Mouse (Mus musculus) cerebellum, postnatal 10 days (tissue): ENCODE measurements around the gene Slc12a7.
A peak's percentile ranks its signal among the peaks of the same experiment; 100 is the strongest.
"Not testable (repeated sequence)": the region's sequence is repeated elsewhere in the genome, so short reads cannot be mapped to it uniquely, and the experiment has no call there.

ENCODE experiments used
- DNase-seq, 2 experiments: peaks; one replicate each; pipeline ENCODE4 v3.0.0; 2021; ENCODE audit warnings: mixed read lengths in 2 of 2

Gene Slc12a7

GRCm38 (mm10) chr13:73720241-73720640 lies 12.7 kb upstream of the Slc12a7 start:
- DNase-seq: no peak

- DNase-seq: peak; percentile 65 to 70
Observed at GRCm38 (mm10) chr13:73723081-73723668, 9.7 kb upstream of the Slc12a7 start.

DNA sequence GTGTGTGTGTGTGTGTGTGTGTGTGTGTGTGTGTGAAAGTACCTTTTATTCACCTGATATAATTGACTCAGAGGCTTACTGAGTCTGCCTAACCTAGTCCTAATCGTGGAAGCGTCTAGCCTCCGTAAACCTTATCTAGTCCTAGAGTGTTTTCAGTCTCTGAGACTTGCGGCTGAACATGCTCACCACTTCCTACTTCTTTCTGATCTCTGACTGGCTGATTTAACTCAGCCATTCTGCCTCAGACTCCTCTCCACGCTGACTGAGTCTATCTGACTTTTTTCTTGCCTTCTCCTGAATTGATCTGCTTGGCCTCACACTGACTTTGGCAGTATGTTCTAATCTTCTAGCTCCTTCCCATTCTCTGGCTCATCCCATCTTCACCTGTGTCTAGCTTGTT lies 7.6 kb upstream of the Slc12a7 start:
- DNase-seq: no peak

GRCm38 (mm10) chr13:73727621-73728025 lies 5.3 kb upstream of the Slc12a7 start:
- DNase-seq: peak in 1 of 2 experiments; percentile 25

- no peak for DNase-seq
Observed at GRCm38 (mm10) chr13:73728633-73729032, 4.3 kb upstream of the Slc12a7 start.

GRCm38 (mm10) chr13:73730913-73731312 lies 2.0 kb upstream of the Slc12a7 start:
- DNase-seq: no peak

GRCm38 (mm10) chr13:73732235-73732634 lies 659 bp upstream of the Slc12a7 start:
- DNase-seq: no peak

GRCm38 (mm10) chr13:73734379-73734778 lies 1.5 kb downstream of the Slc12a7 start:
- no peak for DNase-seq

DNA sequence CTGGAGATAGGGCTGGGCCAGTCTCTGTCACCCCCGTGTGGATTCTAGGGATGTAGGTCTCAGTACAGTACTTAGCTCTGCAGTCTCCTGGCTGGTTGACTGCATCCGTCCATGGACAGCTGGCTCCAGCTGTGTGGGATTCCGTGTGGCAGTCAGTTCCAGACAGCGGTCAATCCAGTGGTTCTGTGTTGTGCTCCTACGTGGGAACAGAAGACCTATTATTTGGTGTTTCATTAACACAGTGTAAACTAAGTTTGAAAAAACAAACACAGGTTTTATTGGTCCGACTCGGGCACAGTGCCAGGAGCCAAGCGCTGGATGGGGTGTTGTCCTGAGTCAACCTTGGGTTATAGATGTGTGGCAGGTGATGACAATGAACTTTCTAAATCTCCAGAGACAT lies 2.4 kb downstream of the Slc12a7 start:
- DNase-seq: no peak

DNA sequence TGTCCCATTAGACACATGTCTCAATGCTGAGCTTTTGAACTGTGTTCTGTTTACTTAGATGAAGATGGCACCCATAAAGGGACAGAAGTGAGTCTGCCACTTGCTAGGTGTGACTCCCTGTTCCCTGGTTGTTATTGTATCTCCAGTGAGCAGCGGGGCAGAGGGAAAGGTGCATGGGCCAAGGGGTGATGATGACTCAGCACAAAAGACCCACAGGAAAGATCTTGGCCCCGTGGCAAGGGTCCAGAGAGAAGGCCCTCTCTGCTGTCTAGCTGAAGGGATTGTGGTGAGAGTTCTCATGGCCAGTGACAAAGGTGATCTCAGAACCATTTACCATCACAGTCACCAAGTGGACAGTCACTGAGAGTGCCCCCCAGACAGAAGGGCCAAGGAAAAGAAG lies 3.0 kb downstream of the Slc12a7 start:
- DNase-seq: no peak

DNA sequence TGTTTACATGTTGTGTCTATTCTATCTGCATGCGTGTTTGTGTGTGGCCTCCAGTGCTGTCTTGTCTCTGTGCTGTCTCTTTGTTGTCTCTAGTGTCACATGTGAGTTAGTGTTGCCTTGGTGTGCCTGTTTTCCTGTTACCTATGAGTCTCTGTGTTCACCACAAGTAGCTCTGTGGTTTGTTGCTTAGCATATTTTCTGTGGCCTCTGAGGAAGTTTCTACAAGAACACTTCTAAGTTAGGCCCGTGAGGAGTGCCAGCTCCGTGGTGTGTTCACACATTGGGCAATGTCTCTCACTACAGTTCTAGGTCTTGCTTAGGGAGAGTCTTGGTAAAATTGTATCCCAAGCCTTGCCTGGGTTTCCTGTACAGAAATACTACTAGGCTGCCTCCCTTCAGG lies 4.0 kb downstream of the Slc12a7 start:
- no peak for DNase-seq

- not testable (repeated sequence) for DNase-seq
Observed at GRCm38 (mm10) chr13:73740399-73740944, 7.6 kb downstream of the Slc12a7 start.

- DNase-seq: no peak
Observed at GRCm38 (mm10) chr13:73742944-73743343, 10.1 kb downstream of the Slc12a7 start.

GRCm38 (mm10) chr13:73743662-73744061 lies 10.8 kb downstream of the Slc12a7 start:
- DNase-seq: no peak

DNA sequence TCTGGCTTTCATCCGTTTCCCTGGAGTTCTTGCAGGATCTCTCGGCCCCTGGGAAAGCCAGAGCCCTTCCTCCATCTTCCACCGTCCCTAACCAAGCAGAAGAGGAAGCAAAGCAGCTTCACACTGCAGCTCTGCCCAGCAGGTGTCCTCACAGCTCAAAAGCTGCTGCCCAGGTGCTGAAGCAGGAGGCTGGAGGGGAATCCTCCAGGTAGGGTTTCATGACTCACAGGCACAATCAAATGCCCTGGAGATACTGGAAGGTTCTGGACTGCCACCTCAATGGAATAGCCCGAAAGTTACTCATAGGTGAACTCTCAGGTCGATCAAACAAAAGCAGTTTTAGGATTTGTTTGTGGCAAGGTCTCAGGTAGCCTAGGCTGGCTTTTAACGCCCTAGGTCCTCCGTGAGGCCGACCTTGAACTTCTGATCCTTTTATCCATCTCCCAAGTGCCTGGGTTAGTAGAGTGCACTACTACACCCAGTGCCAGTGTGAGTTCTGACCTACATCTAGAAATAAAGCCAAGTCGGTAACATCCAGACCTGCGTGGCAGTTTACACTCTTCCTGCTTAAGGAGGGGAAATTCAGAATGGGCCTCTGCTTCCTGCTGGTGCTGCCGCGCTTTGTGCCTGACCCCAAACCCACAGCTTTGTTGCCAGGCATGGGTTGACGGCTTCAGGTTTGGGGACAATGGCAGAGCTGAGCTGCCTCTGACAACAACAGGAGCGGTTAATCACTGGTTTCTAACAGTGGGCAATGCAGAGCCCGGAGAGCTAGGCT lies 16.0 kb downstream of the Slc12a7 start:
- peak in 1 of 2 experiments; percentile 18 for DNase-seq

DNA sequence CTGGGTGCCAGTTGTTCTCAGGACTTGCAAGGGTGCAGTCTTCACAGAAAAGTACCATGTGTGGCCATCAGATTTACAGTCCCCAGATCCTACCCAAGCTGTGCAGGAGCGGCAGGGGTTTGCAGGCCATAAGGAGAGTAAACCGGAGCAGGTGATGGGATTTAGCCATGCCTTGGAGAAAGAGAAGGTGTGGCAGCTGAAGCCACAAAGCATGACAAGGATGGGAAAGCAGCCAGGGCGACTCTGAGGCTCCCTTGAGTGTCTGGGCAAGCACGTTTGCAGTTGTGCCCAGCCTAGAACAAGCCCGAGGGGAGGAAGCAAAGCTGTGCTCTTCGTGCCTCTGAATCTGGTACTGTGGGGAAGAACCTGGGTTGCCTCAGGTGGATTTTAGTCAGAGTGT lies 17.5 kb downstream of the Slc12a7 start:
- peak; percentile 83 to 84 for DNase-seq

DNA sequence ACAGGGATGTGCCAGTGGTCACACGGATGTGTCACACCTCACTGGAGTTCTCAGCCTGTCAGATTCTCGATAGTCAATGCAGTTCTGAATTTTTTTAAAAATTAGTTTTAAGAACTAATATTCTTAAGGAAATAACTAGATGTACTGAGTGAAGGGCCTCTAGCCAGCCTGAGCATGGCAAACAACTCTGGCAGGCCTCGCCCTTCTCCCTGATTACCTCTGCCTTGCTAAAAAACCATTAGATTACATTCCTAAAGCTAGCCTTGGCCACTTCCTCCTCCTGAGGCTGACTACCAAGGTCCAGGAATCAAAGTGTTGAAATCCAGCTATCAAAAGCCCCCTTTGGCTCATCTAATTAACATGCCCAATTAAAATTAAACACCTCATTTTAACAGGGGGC lies 18.4 kb downstream of the Slc12a7 start:
- no peak for DNase-seq

- DNase-seq: no peak
Observed at GRCm38 (mm10) chr13:73755809-73756208, 22.9 kb downstream of the Slc12a7 start.

DNA sequence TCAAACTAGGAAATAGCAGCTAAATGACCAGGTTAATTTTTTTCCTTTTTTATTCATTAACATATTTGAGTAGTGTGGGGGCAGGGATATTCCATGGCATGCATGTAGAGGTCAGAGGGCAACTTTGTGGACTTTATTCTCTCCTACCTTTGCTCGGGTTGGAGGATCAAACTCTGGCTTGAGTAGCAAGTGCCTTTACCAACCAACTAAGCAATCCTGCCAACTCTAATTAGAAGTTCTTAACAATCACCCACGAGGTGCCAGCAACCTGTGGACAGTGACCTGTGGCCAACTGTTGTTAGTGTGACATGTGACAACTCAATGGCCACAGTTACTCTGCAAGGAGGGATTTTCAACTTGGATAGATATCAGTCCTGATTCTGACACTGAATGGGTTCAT lies 24.0 kb downstream of the Slc12a7 start:
- no peak for DNase-seq

- no peak for DNase-seq
Observed at GRCm38 (mm10) chr13:73757362-73757761, 24.5 kb downstream of the Slc12a7 start.

GRCm38 (mm10) chr13:73759596-73759995 lies 26.7 kb downstream of the Slc12a7 start:
- DNase-seq: no peak

DNA sequence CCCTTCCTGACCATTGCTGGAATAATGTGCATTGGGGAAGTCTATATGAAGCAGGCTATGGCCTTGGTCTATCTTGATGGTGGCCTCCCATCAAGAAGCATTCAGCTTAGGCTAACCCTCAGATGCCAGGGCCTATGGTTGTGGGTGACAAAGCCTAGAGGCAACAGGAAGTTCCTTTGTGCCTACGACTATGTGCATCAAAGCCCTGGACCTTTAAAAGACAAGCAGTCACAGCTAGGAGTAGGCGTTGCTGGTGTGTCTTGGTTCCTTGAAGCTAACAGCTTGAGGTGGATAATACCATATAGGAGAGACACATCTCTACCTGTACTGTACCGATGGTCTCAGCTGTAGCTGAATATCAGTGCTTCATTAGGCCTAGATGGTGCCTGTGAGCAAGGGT lies 27.2 kb downstream of the Slc12a7 start:
- DNase-seq: no peak

- DNase-seq: no peak
Observed at GRCm38 (mm10) chr13:73762938-73763337, 30.0 kb downstream of the Slc12a7 start.
